Mouse (Mus musculus) spleen, adult 2 months (tissue): ENCODE measurements around the gene Pacsin2. TPM values are rescaled to one million over a fixed set of nuclear protein-coding genes. Genes with fewer than 3 reads are reported as not detected.
"Not testable (repeated sequence)": the region's sequence is repeated elsewhere in the genome, so short reads cannot be mapped to it uniquely, and the experiment has no call there.

Source experiments
- DNase-seq, 2 experiments: peaks; one replicate each; pipeline versions ENCODE4 v3.0.0 to v3.0.0-alpha.2; 2012 to 2021; ENCODE audit warnings: low spot score in 2 of 2, low read depth in 1 of 2
- H3K27ac ChIP-seq: fragments of 200-500 bp; 2 replicates; pipeline ENCODE4 v1.5.1; 2012; ENCODE audit warnings: low read length, inconsistent platforms; ENCODE audit not compliant: insufficient read depth
- H3K27me3 ChIP-seq: fragments of 200-500 bp; 2 replicates; pipeline ENCODE4 v1.6.1; 2012; ENCODE audit warnings: mild to moderate bottlenecking, moderate library complexity, low read length, inconsistent platforms; ENCODE audit not compliant: control insufficient read depth, insufficient read depth
- H3K36me3 ChIP-seq: fragments of 200-500 bp; 2 replicates; pipeline ENCODE4 v1.6.1; 2012; ENCODE audit warnings: mild to moderate bottlenecking, low read length, inconsistent platforms; ENCODE audit not compliant: control insufficient read depth, insufficient read depth
- H3K4me1 ChIP-seq: fragments of 200-500 bp; 2 replicates; pipeline ENCODE4 v1.6.1; 2011; ENCODE audit warnings: inconsistent platforms; ENCODE audit not compliant: control insufficient read depth, insufficient read depth, insufficient read length
- H3K4me3 ChIP-seq: fragments of 200-500 bp; 2 replicates; pipeline ENCODE4 v1.5.1; 2011; ENCODE audit warnings: mild to moderate bottlenecking, inconsistent platforms; ENCODE audit not compliant: insufficient read depth, insufficient read length; ENCODE audit errors: extremely low read depth
- CTCF ChIP-seq: fragments of 200-500 bp; IDR thresholded peaks from 2 replicates; pipeline ENCODE4 v1.5.1; 2011; ENCODE audit warnings: mild to moderate bottlenecking, inconsistent platforms; ENCODE audit not compliant: insufficient read depth, insufficient read length, insufficient replicate concordance; ENCODE audit errors: extremely low read depth
- POLR2A ChIP-seq: fragments of 200-500 bp; IDR thresholded peaks from 2 replicates; pipeline ENCODE4 v1.6.1; 2011; ENCODE audit warnings: low read depth, low read length, inconsistent platforms
- whole genome bisulfite sequencing: fragments of 180-500 bp; shearing (Covaris S2); methylation state at CpG from one replicate; pipeline ENCODE4 v1.1.7; 2018; 5-methylcytosine and 5-hydroxymethylcytosine counted together
- polyA plus RNA-seq: library from polyadenylated mRNA; depleted of rRNA; stranded (reverse); fragments of >200 nt; gene quantifications from 2 replicates; pipeline ENCODE4 v1.2.3, GENCODE M21; 2012

Gene Pacsin2
- polyA plus RNA-seq, 1 experiment, result 27.6 TPM

DNA sequence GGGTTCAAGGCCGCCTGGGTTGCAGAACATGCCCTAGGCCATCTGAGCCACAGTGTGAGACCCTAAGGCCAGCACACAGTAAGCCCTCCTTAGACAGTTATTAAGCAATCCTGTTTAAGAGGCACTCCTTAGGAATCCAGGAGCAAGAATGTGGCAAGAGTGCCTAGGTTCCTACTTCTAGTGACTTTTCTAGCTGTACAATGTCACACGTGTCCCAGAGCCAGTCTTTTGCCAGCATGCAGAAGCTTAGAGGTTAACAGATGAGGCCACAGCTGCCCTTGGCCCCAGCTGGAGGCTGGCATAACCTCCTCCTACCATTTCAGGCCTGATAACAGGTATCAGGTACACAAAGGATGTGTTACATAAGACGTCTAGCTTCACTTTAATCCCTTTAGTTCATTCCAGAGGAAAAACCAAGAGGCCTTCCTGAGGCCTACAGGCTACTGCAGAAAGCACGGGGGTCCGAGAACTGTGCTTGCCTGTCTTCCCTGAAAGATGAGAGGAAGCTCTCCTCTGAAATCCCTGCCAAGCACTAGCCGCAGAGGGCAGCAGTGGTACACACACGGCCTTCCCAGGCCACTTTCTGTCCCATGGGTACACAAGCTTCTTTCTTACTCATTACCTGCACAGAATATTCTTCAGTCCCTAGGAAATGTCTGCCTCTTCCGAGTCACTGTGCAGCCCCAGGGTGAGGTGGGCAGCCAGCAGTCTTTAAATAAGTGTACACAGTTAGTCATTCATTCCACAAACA, 55.5 kb downstream of the Pacsin2 start:
- H3K36me3 ChIP-seq, result no peaks in the 10 kb centered on the region
- no peaks in the 10 kb centered on the region; the same call in 1 of the 2 replicates for H3K4me1 ChIP-seq
- no peak for DNase-seq
- no peaks in the 10 kb centered on the region for H3K27me3 ChIP-seq
- TF ChIP-seq CTCF (no peak), POLR2A (no peak)
- no peak overlapping the region for H3K4me3 ChIP-seq
- H3K27ac ChIP-seq, result no peak overlapping the region
- WGBS, result 89% methylated on average over 8 of the region's 8 CpGs

DNA sequence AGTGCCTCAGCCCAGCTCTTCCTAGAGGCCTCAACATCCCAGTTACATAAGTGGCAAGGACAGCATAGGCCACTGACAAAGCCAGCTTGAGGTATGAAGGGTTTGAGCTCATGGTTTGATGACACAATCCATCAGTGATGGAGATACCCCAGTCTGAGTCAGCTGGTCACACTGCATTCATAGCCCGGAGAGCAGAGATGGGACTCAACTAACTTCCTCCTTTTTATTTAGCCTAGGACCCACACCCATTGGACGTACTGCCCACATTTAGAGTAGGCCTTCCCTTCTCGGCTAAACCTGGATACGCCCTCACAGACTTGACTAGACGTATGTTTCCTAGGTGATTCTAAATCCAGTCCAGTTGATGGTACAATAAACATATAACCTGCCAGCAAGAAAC, 56.2 kb downstream of the Pacsin2 start:
- Histone ChIP-seq H3K4me1 (no peaks in the 10 kb centered on the region; the same call in 1 of the 2 replicates), H3K4me3 (no peak overlapping the region), H3K27ac (no peak overlapping the region), H3K27me3 (no peaks in the 10 kb centered on the region), H3K36me3 (no peaks in the 10 kb centered on the region)
- no peak for DNase-seq
- TF ChIP-seq POLR2A (no peak), CTCF (no peak)
- 70% methylated on average over 5 of the region's 5 CpGs for WGBS

GRCm38 (mm10) chr15:83407502-83407901, 56.9 kb downstream of the Pacsin2 start:
- no peak overlapping the region for H3K27ac ChIP-seq
- H3K4me3 ChIP-seq, result no peak overlapping the region
- H3K27me3 ChIP-seq, result no peaks in the 10 kb centered on the region
- H3K4me1 ChIP-seq, result no peaks in the 10 kb centered on the region; the same call in 1 of the 2 replicates
- TF ChIP-seq CTCF (no peak), POLR2A (no peak)
- H3K36me3 ChIP-seq, result no peaks in the 10 kb centered on the region
- DNase-seq, result no peak
- WGBS, result 86% methylated on average over 5 of the region's 5 CpGs

- not testable (repeated sequence) for H3K4me1 ChIP-seq, H3K4me3 ChIP-seq
- WGBS, result 94% methylated on average over 22 of the region's 40 CpGs
Measured at GRCm38 (mm10) chr15:83405866-83406265, 58.5 kb downstream of the Pacsin2 start.

GRCm38 (mm10) chr15:83404008-83404407, 60.4 kb downstream of the Pacsin2 start:
- Histone ChIP-seq H3K4me1 (no peaks in the 10 kb centered on the region), H3K27ac (no peak overlapping the region), H3K4me3 (no peak overlapping the region), H3K36me3 (no peaks in the 10 kb centered on the region), H3K27me3 (no peaks in the 10 kb centered on the region)
- no peak for DNase-seq
- WGBS, result 84% methylated on average over 3 of the region's 3 CpGs
- TF ChIP-seq CTCF (no peak), POLR2A (no peak)

More at GRCm38 (mm10) chr15:83405866-83406265, 58.5 kb downstream of the Pacsin2 start:
- not testable (repeated sequence) for H3K36me3 ChIP-seq, H3K27ac ChIP-seq, H3K27me3 ChIP-seq, DNase-seq

DNA sequence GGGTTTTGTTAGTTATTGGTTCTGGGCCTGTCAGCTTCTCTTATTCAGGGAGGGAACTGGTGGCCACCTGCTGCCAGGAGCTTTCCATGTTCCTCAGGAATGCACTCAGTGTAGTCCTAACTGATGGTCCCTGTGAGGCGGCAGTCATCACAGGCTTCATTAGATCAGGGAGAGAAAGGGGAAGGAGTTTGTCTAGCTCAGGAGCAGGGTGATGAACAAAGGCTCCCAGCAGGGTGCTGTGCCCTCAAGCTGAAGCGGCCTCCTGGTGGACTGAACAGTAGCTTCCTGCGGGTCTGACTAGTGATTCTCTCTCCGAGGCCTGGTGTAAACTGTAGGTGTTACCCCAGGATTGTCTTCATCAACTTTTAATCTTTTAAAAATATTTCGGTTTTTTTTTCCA, 61.4 kb downstream of the Pacsin2 start:
- DNase-seq, result no peak
- no peaks in the 10 kb centered on the region for H3K4me1 ChIP-seq
- no peaks in the 10 kb centered on the region for H3K27me3 ChIP-seq
- 92% methylated on average over 5 of the region's 5 CpGs for WGBS
- TF ChIP-seq CTCF (no peak), POLR2A (no peak)
- no peaks in the 10 kb centered on the region for H3K36me3 ChIP-seq
- no peak overlapping the region for H3K4me3 ChIP-seq
- H3K27ac ChIP-seq, result no peak overlapping the region

GRCm38 (mm10) chr15:83392722-83393121, 71.7 kb downstream of the Pacsin2 start:
- H3K27ac ChIP-seq, result no peak overlapping the region
- 91% methylated on average over 2 of the region's 2 CpGs for WGBS
- DNase-seq, result no peak
- H3K27me3 ChIP-seq, result no peaks in the 10 kb centered on the region
- peaks cover 19% of the 10 kb centered on the region for H3K36me3 ChIP-seq
- no peaks in the 10 kb centered on the region for H3K4me1 ChIP-seq
- no peak overlapping the region for H3K4me3 ChIP-seq
- TF ChIP-seq CTCF (no peak), POLR2A (no peak)
